Mouse (Mus musculus) liver, adult 2 months (tissue): Measurements from ENCODE around the gene Hikeshi.

ENCODE experiments used
- CTCF ChIP-seq: fragments of 200-500 bp; IDR thresholded peaks from 2 replicates; pipeline ENCODE4 v1.5.1; 2011; ENCODE audit warnings: low read depth, low read length, control low read depth
- POLR2A ChIP-seq: fragments of 200-500 bp; IDR thresholded peaks from 2 replicates; pipeline ENCODE4 v1.6.1; 2011; ENCODE audit warnings: low read length, control low read depth; ENCODE audit not compliant: insufficient read depth; ENCODE audit errors: extremely low read depth

GRCm38 (mm10) chr7:89884551-89884950 is 56.5 kb downstream of the Hikeshi start:
- TF ChIP-seq CTCF (no peak), POLR2A (no peak)
